Mouse (Mus musculus): Measurements from ENCODE around the gene Erc1. TPM values are rescaled to one million over a fixed set of nuclear protein-coding genes. Genes with fewer than 3 reads are reported as not detected.

The Erc1 gene
- polyA plus RNA-seq (2015; fragmentation: Nextera tagmentation; extraction: Ambion mirVana), result 11.0 and 12.6 TPM in 2 replicates

GRCm38 (mm10) chr6:119848034-119848695 lies at the start of gene Erc1:
Gene Erc1 (minus strand): TSS chr6:119848167.
- peak within 1 kb of the TSS; percentile 97 for H3K27ac ChIP-seq (ENCODE audit: low read length)
- H3K4me3 ChIP-seq (replicated peaks; ENCODE audit: low read length), result peak within 1 kb of the TSS; percentile 81
- no peaks in the 10 kb centered on the region for H3K27me3 ChIP-seq (ENCODE audit: control insufficient read depth, insufficient read depth, low read length)
- H3K4me2 ChIP-seq (ENCODE audit: low read depth, low read length), result peak within 1 kb of the TSS; percentile 76
- H3K4me1 ChIP-seq (ENCODE audit: control insufficient read depth, insufficient read depth, low read length), result peaks cover 12% of the 10 kb centered on the region
- peak; percentile 97 for ATAC-seq (ENCODE audit: insufficient read depth, low FRiP score)
- H3K9ac ChIP-seq (ENCODE audit: low read length), result peak within 1 kb of the TSS; percentile 90
- no peaks in the 10 kb centered on the region for H3K9me3 ChIP-seq (replicated peaks; ENCODE audit: control insufficient read depth, low read length)
- WGBS, result under 1% methylated on average over 60 of the region's 73 CpGs
- no peaks in the 10 kb centered on the region for H3K36me3 ChIP-seq (ENCODE audit: control insufficient read depth, insufficient read depth, low read length)

- H3K9ac ChIP-seq (ENCODE audit: low read length), result no peak overlapping the region
- ATAC-seq (ENCODE audit: insufficient read depth, low FRiP score), result no peak
Measured at GRCm38 (mm10) chr6:119892711-119893110, 44.7 kb upstream of the Erc1 start.

GRCm38 (mm10) chr6:119883151-119883550 lies 35.2 kb upstream of the Erc1 start:
- Histone ChIP-seq H3K27ac (ENCODE audit: low read length) (no peak overlapping the region), H3K27me3 (ENCODE audit: control insufficient read depth, insufficient read depth, low read length) (no peaks in the 10 kb centered on the region), H3K9me3 (replicated peaks; ENCODE audit: control insufficient read depth, low read length) (no peaks in the 10 kb centered on the region), H3K9ac (ENCODE audit: low read length) (no peak overlapping the region), H3K36me3 (ENCODE audit: control insufficient read depth, insufficient read depth, low read length) (no peaks in the 10 kb centered on the region), H3K4me1 (ENCODE audit: control insufficient read depth, insufficient read depth, low read length) (no peaks in the 10 kb centered on the region), H3K4me2 (ENCODE audit: low read depth, low read length) (peak overlapping the region; percentile 1; the same call in 1 of the 2 replicates), H3K4me3 (replicated peaks; ENCODE audit: low read length) (no peak overlapping the region)
- ATAC-seq (ENCODE audit: insufficient read depth, low FRiP score), result no peak
- WGBS, result 60% methylated on average over 7 of the region's 7 CpGs

More at GRCm38 (mm10) chr6:119892711-119893110, 44.7 kb upstream of the Erc1 start:
- H3K27me3 ChIP-seq (ENCODE audit: control insufficient read depth, insufficient read depth, low read length), result no peaks in the 10 kb centered on the region
- H3K4me3 ChIP-seq (replicated peaks; ENCODE audit: low read length), result no peak overlapping the region
- no peaks in the 10 kb centered on the region for H3K9me3 ChIP-seq (replicated peaks; ENCODE audit: control insufficient read depth, low read length)
- no peaks in the 10 kb centered on the region for H3K36me3 ChIP-seq (ENCODE audit: control insufficient read depth, insufficient read depth, low read length)
- H3K4me1 ChIP-seq (ENCODE audit: control insufficient read depth, insufficient read depth, low read length), result no peaks in the 10 kb centered on the region
- H3K27ac ChIP-seq (ENCODE audit: low read length), result no peak overlapping the region
- 80% methylated on average over 7 of the region's 7 CpGs for WGBS
- H3K4me2 ChIP-seq (ENCODE audit: low read depth, low read length), result no peak overlapping the region

GRCm38 (mm10) chr6:119864341-119865034 lies 16.5 kb upstream of the Erc1 start:
- Histone ChIP-seq H3K27me3 (ENCODE audit: control insufficient read depth, insufficient read depth, low read length) (no peaks in the 10 kb centered on the region), H3K4me2 (ENCODE audit: low read depth, low read length) (no peak overlapping the region), H3K36me3 (ENCODE audit: control insufficient read depth, insufficient read depth, low read length) (no peaks in the 10 kb centered on the region), H3K27ac (ENCODE audit: low read length) (no peak overlapping the region), H3K4me1 (ENCODE audit: control insufficient read depth, insufficient read depth, low read length) (no peaks in the 10 kb centered on the region), H3K9me3 (replicated peaks; ENCODE audit: control insufficient read depth, low read length) (no peaks in the 10 kb centered on the region), H3K4me3 (replicated peaks; ENCODE audit: low read length) (no peak overlapping the region), H3K9ac (ENCODE audit: low read length) (no peak overlapping the region)
- no peak for ATAC-seq (ENCODE audit: insufficient read depth, low FRiP score)
- WGBS, result 85% methylated on average over 11 of the region's 11 CpGs

GRCm38 (mm10) chr6:119861519-119861918 lies 13.6 kb upstream of the Erc1 start:
- Histone ChIP-seq H3K27ac (ENCODE audit: low read length) (no peak overlapping the region), H3K36me3 (ENCODE audit: control insufficient read depth, insufficient read depth, low read length) (no peaks in the 10 kb centered on the region), H3K4me1 (ENCODE audit: control insufficient read depth, insufficient read depth, low read length) (no peaks in the 10 kb centered on the region), H3K4me2 (ENCODE audit: low read depth, low read length) (no peak overlapping the region), H3K27me3 (ENCODE audit: control insufficient read depth, insufficient read depth, low read length) (no peaks in the 10 kb centered on the region), H3K4me3 (replicated peaks; ENCODE audit: low read length) (no peak overlapping the region), H3K9ac (ENCODE audit: low read length) (no peak overlapping the region), H3K9me3 (replicated peaks; ENCODE audit: control insufficient read depth, low read length) (no peaks in the 10 kb centered on the region)
- 74% methylated on average over 8 of the region's 8 CpGs for WGBS
- no peak for ATAC-seq (ENCODE audit: insufficient read depth, low FRiP score)

GRCm38 (mm10) chr6:119860236-119860635 lies 12.3 kb upstream of the Erc1 start:
- no peak overlapping the region for H3K4me3 ChIP-seq (replicated peaks; ENCODE audit: low read length)
- H3K27me3 ChIP-seq (ENCODE audit: control insufficient read depth, insufficient read depth, low read length), result no peaks in the 10 kb centered on the region
- no peaks in the 10 kb centered on the region for H3K9me3 ChIP-seq (replicated peaks; ENCODE audit: control insufficient read depth, low read length)
- no peak overlapping the region for H3K4me2 ChIP-seq (ENCODE audit: low read depth, low read length)
- no peak overlapping the region for H3K9ac ChIP-seq (ENCODE audit: low read length)
- H3K27ac ChIP-seq (ENCODE audit: low read length), result no peak overlapping the region
- H3K36me3 ChIP-seq (ENCODE audit: control insufficient read depth, insufficient read depth, low read length), result no peaks in the 10 kb centered on the region
- ATAC-seq (ENCODE audit: insufficient read depth, low FRiP score), result no peak
- H3K4me1 ChIP-seq (ENCODE audit: control insufficient read depth, insufficient read depth, low read length), result no peaks in the 10 kb centered on the region
- 81% methylated on average over 2 of the region's 2 CpGs for WGBS

- Histone ChIP-seq H3K27ac (ENCODE audit: low read length) (no peak overlapping the region), H3K36me3 (ENCODE audit: control insufficient read depth, insufficient read depth, low read length) (no peaks in the 10 kb centered on the region), H3K9me3 (replicated peaks; ENCODE audit: control insufficient read depth, low read length) (no peaks in the 10 kb centered on the region), H3K4me3 (replicated peaks; ENCODE audit: low read length) (no peak overlapping the region), H3K9ac (ENCODE audit: low read length) (no peak overlapping the region), H3K27me3 (ENCODE audit: control insufficient read depth, insufficient read depth, low read length) (no peaks in the 10 kb centered on the region), H3K4me1 (ENCODE audit: control insufficient read depth, insufficient read depth, low read length) (no peaks in the 10 kb centered on the region), H3K4me2 (ENCODE audit: low read depth, low read length) (no peak overlapping the region)
- 85% methylated on average over 4 of the region's 4 CpGs for WGBS
- ATAC-seq (ENCODE audit: insufficient read depth, low FRiP score), result no peak
Measured at GRCm38 (mm10) chr6:119855471-119855870, 7.5 kb upstream of the Erc1 start.

GRCm38 (mm10) chr6:119854156-119854555 lies 6.2 kb upstream of the Erc1 start:
- Histone ChIP-seq H3K36me3 (ENCODE audit: control insufficient read depth, insufficient read depth, low read length) (no peaks in the 10 kb centered on the region), H3K4me3 (replicated peaks; ENCODE audit: low read length) (no peak overlapping the region), H3K27me3 (ENCODE audit: control insufficient read depth, insufficient read depth, low read length) (no peaks in the 10 kb centered on the region), H3K4me2 (ENCODE audit: low read depth, low read length) (no peak overlapping the region), H3K9me3 (replicated peaks; ENCODE audit: control insufficient read depth, low read length) (no peaks in the 10 kb centered on the region), H3K9ac (ENCODE audit: low read length) (no peak overlapping the region; the same call in 1 of the 2 replicates), H3K4me1 (ENCODE audit: control insufficient read depth, insufficient read depth, low read length) (no peaks in the 10 kb centered on the region), H3K27ac (ENCODE audit: low read length) (no peak overlapping the region)
- no peak for ATAC-seq (ENCODE audit: insufficient read depth, low FRiP score)
- 29% methylated on average over 2 of the region's 2 CpGs for WGBS

GRCm38 (mm10) chr6:119849858-119850257 lies 1.9 kb upstream of the Erc1 start:
- Histone ChIP-seq H3K36me3 (ENCODE audit: control insufficient read depth, insufficient read depth, low read length) (no peaks in the 10 kb centered on the region), H3K4me1 (ENCODE audit: control insufficient read depth, insufficient read depth, low read length) (peaks cover 12% of the 10 kb centered on the region), H3K4me3 (replicated peaks; ENCODE audit: low read length) (no peak overlapping the region), H3K9me3 (replicated peaks; ENCODE audit: control insufficient read depth, low read length) (no peaks in the 10 kb centered on the region), H3K27me3 (ENCODE audit: control insufficient read depth, insufficient read depth, low read length) (no peaks in the 10 kb centered on the region), H3K4me2 (ENCODE audit: low read depth, low read length) (no peak overlapping the region), H3K27ac (ENCODE audit: low read length) (no peak overlapping the region), H3K9ac (ENCODE audit: low read length) (no peak overlapping the region)
- no peak for ATAC-seq (ENCODE audit: insufficient read depth, low FRiP score)
- WGBS, result 92% methylated on average over 3 of the region's 3 CpGs
